Mouse (Mus musculus) left cerebral cortex, adult 11 months (tissue): ENCODE results near the gene Ctsc.

ENCODE experiments used
- DNase-seq: peaks from one replicate; pipeline ENCODE4 v3.0.0; 2022; ENCODE audit warnings: low spot score

Ctsc gene

DNA sequence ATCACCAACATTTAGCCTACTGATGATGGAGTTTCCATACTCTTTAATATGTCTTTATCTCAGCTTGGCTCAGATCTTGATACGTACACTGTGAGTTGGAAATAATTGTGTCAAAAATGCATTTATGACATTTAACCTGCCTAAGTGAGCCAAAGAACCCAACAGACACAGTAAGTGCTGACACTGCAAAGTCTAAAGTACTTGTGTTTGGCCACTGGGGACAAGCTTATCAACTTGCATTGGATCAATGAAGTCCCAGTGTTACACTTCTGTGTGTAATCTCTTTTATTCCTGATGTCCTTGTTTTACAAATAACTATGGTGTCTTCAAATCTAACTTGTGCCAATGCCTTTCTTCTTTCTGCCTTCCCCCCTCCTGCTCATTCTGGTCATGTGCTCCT lies 18.1 kb downstream of the Ctsc start:
- DNase-seq = no peak

DNA sequence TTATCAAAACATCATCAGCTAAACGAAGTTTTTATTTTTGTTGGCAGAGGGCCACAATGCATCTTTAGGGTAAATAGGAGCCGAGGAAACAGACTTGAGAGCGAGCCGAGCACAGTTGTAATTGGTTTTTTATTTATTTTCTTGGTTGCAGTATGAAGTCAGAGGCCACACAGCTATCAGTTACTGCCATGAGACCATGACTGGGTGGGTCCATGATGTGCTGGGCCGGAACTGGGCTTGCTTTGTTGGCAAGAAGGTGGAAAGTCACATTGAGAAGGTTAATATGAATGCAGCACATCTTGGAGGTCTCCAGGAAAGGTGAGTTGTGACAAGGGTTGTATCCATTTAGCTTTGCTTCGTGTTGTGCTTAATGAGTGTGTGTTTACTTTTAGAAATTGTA lies 19.0 kb downstream of the Ctsc start:
- DNase-seq = no peak

DNA sequence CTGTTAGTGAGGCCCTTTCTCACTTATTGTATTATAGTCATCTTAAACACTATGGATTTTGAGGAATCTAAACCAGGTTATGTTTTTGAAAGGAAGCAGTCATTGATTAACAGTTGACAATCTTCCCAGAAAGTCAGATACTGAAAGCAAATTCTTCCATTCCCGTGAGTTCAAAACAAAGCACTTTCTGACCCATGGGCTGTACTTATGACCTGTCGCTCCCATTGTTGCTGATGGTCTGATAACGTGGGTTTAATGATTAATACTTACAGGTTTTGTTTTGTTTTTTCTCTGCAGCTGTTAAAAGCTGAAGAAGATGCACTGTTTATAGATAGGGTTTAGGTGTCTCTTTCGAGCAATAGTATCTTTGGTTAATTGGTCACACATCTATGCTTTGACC lies 27.9 kb downstream of the Ctsc start:
- DNase-seq = no peak

DNA sequence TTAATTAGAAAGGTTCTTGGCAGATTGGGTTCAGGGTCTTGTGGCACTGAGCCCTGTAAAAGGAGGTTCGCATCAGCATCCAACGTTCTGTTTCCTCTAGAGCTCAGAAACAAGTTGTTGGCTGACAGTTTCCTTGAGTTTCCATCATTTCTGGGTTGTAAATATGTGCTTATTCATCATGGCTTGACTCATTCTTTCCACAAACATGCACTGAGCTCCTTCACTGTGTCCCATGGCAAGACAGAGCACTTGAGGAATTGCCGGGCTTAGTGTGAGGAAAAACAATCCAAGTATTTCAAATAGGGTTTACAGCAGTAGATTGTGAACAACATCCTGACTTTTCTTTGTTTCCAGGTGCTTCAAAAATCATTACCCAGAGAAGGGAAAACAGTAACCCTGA lies 28.8 kb downstream of the Ctsc start:
- no peak for DNase-seq

DNA sequence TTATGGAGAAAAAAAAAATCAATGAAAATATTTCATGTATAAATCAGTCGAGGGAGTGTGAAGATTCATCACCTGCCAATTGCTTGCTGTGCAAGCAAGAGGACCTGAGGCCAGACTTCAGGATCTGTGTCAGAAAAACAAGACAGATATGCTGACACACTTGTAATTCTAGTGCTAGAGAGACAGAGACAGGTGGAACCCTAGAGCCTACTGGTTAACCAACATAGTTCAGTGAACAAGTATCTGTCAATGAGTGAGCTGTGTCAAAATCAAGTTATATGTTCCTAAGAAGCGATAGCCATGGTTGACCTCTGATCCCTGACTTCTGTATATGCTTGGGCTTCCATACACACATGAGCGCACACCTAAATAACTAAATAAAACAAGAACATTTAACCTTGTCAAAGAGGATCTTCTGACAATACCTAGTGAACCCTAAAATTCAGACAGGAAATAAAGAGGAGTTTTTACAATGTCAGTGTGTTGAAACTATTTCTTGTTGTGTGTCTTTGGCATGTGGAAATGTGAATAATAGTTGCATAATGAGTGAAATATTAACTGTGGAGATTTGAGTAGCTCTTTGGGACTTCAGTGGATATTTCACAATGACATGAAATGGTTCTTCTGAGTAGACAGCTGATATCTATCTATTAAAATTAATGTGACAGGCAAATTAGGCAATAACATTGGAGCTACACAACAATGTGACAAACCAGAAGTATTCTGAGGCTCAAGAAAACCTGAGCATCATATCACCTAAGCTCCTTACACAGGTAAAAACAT lies 32.7 kb downstream of the Ctsc start:
- no peak for DNase-seq

DNA sequence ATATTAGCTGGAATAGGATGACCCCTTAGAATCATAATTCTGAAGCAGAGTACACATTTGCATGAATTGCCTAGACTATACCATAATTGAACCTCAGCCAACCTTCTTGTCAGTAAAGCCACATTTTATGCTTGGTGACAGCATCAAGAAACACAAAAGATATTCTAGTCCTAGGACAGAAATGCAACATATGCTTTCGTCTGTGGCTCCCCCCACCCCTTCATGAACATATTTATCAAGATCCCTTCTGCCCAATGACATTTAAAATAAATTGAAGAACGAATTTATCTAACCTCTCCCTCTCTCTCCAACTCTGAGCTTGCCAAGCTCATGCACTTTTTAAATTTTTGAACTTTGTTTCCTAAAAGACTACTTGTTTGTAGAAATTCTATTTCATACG lies 38.5 kb downstream of the Ctsc start:
- DNase-seq = no peak

DNA sequence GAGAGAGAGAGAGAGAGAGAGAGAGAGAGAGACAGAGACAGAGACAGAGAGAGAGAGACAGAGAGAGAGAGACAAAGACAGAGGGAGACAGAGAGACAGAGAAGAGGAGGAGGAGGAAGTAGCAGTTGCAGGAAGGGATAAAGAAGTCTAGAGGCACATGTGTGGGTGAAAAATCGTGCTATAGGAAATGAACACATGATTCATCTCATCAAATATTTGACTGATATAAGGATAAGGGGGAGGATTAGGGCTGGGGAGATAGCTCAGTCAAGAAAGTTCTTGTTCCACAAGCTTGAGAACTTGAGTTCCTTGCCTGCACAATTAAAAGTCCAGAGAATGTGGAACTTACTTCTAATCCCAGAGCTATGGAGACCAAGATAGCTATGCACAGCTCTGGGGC lies 40.6 kb downstream of the Ctsc start:
- no peak for DNase-seq

DNA sequence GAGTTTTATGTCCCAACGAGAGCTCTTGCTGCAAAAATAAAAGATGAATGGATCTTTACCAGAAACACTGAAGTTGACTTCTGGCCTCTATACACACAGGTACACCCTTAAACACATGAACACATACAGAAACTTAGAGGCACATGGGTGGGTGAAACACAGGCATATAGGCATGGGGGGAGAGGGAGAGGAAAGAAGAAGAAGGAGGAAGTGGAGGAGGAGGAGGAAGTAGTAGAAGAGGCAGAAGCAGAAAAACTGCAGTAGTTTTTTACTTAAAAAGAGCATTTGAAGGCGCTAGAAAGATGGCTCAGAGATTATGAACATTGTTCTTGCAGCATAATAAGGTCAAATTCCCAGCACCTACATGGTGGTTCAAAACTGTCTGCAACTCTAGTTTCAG lies 41.0 kb downstream of the Ctsc start:
- no peak for DNase-seq

DNA sequence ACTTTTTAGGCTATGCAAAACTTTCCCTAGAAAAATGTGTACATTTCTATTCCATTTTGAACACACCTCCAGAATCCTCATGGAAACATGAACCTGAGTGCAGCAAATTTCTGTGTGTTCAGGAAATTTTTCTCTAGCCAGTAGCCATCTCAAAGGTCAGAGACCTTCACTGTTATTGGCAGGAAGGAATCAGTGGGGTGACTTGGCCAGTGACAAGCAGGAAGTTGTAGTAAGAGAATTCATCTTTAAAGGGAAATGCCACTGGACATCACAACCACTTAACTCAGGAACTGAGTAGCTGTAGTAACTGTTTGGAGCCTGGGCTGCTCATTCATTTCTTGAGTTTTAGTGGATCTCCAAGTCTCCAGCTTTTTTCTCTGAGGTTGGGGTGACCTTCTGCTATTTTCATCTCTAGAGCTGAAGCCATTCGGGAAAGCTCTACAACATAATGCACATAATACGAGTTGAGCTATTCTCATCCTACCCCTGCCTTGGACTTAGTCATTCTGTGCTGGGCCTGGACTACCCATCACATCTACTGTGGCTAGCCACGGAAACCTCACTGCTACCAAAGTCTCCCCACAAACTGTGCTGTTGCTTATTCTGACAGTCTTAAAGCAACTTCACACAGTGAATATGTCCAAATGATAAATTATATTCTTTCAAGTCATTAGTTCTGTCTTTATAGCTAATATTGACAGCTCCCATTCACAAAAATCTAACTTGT lies 41.7 kb downstream of the Ctsc start:
- DNase-seq = no peak

DNA sequence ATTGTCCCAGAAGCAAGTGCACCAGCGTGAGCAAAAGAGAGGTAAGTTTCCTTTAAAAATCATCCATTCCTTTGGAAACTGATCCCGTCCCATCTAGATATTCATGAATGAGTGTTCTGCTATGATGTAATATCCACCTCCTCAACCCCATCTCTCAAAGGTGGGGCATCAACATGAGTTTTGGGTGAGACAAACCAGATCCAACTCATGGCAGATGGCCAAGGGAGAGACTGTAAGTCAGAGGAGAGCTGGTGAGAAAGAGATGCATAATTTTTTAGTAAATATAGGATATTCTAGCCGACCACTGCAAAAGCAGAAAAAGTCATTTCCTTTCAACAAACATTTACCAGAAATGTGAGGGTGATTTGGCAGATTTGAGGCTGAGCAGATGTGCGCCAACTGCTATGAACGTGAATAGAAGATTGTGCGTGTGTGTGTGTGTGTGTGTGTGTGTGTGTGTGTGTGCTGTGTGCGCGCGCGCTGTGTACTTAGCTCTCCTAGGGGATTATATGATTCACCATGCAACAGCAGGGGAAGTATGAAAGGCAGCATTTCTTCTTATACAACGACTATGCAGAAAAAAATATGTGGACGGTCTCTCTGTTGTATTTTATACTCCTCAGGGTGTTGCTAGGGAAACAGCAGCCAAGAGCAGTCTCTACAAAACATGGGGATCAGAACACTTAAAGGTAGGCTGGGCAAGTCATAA lies 42.9 kb downstream of the Ctsc start:
- peak; percentile 7 for DNase-seq

DNA sequence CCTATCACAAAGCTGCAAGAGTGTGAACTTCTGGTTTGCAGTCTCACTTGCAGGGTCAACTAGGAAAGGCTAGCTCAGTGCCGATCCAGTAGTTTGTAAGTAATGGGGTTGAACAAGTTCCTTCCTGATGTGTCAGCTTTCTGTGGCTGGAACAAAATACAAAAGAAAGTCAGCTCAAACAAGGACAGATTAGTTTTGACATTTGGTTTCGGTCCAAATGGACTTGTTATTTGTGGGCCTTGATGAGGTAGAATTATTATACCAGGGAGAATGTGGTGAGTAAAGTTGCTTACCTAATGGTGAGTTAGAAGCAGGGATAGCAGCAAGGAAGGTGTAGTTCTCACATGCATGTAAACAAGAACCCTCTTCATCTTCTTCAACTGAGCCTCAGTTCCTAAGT lies 44.5 kb downstream of the Ctsc start:
- no peak for DNase-seq

DNA sequence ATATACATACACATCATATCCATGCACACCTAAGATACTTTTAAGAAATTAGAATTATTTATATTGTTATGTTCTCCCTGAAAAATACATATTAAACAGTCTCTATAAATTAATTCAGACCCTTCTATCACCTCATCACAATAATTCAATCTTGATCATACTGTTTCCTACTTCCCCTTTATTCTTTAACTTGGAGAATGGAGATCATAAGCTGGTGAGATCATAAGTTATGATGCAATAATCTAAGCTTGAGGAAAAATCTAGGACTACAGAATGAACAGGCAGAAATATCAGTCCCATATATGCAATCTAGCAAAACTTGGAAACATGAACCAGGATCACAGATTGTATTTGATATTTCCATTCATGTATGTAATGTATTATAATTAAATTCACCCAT lies 49.6 kb downstream of the Ctsc start:
- no peak for DNase-seq

DNA sequence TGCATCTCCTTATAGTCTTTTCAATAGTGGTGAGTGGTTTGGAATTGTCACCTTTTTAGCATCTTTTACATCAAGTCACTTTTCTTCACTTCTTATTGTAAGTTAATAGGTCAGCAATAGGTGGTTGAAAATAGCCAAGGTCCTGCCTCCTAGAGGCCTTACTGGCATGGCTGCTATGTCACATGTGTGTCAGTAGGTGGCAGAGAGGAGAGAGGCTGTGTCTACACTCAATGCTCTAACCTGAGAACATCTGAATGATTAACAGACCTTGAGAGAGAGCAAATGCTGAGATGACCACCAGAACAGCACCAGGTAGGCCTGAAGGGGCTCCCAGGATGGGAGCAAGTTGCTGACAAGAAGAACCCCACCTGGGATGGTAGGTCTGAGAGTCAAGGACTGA lies 65.9 kb downstream of the Ctsc start:
- no peak for DNase-seq

DNA sequence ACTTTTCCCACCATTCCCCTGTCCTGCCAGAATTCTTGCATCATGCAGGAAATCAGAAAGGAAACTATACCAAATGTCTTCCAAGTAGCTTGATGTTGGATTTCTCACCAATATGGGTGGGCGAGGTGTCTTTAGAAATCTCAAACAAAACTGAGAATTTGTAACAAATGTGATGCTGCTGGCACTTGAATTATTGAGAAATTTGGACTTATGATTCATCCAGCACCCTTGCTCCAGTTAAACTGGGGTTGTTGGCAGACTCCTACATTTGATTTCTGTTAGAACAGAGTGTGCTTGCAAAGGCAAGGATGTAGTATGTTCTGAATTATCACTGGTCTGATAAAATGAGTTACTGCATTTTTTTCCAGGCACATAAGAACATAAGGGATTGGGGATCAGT lies 68.2 kb downstream of the Ctsc start:
- peak; percentile 42 for DNase-seq

DNA sequence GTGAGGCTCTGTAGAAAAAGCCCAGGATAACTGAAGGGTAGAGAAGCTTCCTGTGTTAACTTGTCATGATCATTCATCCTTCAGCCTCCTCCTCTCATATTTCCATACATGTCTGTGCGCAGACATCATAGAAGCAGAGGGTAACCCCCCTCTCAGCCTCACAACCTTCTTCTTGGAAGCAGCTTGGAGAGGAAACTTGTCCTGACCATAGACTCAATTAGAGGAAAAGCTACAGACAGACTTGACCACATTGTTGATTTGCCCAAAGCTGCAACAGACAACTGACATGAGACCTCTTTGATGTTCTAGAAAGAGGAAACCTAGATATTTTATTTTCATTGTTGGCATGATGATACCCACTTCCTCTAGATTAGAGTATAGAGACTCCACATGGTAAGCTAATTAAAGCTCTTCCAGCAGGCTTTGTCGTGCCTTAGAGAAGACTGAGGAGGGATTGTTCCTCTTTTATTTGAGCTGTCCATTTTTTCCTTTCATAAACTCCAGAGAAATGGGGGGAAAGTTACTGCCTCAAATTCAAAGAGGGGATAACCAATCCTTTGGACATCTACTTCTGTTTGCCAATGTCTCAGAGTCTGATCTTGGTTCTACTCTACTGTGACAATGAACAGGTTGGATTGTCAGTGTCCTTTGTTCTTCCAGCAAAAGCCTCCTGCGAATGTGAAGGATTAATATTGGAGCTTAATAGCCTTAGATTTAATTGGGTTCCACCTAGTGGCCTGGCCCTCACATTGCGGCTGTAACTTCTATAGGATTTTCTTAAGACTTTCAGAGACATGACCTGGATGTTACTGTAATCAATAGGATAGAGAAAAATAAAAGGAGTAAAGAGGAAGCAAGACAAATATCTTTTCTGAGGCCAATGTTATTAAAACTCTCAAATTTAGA lies 79.2 kb downstream of the Ctsc start:
- DNase-seq = no peak

DNA sequence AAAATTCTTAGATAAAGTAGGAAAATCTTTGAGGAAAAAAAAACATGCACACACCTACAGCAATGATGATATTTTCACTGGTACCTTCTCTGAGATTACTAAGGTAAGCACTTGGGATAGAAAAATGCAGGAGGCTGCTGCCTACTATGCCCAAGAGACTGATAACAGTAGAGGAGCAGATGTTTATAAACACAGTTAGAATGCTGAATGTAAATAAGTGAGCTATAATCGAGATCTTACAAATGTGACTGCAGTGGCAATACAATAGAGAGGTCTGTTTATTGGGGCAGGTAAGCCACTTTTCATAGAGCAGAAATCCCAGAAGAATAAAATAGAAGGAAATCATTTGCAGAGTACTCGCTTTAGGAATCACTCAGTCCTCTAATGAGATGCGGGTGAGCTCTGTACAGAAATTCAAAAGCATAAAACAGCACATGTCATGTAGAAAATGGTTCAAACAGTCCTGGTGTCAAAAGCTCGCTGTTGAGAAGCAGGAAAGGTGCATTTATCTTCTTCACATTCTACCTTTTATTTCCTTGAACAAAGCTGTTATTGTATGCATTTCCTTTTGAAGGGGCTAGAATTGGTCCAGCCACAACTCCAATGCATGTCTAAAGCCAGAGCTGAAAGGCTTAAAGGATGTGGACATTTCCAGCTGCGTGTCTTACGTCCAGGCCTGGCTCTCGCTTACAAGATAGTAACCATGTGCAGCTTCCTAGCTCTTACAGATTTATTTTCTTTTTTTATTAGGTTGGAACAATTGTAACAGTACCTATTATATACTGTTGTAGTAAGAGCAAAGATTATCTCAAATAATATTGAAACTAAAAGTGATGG lies 80.4 kb downstream of the Ctsc start:
- DNase-seq = no peak
